Mouse (Mus musculus): Measurements from ENCODE around the gene Ddx28.
"Not testable (repeated sequence)": the region's sequence is repeated elsewhere in the genome, so short reads cannot be mapped to it uniquely, and the experiment has no call there.

Ddx28 gene

DNA sequence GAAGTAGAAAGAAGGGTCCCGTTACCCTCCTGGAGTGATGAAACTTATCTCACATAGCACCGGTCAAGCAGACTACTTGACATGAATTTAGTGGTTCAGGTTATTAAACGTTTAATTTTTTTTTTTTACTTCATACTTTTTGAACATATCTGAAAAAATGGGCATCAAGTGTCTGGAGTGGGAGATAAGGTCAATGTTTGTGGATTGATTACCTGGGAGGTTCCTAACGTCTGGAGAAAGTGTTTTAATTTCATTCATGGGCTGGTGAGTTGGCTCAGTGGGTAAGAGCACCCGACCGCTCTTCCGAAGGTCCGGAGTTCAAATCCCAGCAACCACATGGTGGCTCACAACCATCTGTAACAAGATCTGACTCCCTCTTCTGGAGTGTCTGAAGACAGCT, 521 bp upstream of the Ddx28 start:
- not testable (repeated sequence) for DNase-seq

- peak; percentile 99 for DNase-seq
Observed at GRCm38 (mm10) chr8:106010748-106011642, 687 bp downstream of the Ddx28 start.

- DNase-seq, result not testable (repeated sequence)
Observed at GRCm38 (mm10) chr8:106007891-106008290, 3.8 kb downstream of the Ddx28 start.

- DNase-seq, result no peak
Observed at GRCm38 (mm10) chr8:106007135-106007534, 4.5 kb downstream of the Ddx28 start.

GRCm38 (mm10) chr8:106006413-106006812, 5.3 kb downstream of the Ddx28 start:
- no peak for DNase-seq

DNA sequence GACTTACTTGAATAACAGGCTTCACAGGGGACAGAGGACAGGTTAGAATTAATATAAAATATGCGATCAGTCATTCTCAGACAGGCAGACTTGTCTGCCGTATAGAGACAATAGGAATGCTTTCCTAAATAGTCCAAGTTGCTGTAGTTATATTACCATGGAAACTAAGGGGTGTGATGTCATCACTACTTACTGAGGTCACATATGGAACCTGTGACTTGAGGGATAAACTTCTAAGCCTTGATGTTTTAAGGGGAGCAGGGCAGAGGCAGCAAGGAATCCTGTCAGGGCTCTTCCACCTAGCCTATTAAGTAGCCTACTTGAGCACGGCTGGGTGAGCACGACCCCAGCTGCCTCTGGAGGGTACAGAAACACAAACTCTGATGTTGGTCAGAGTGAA, 5.8 kb downstream of the Ddx28 start, which contains the start of gene Dpep2nb:
Dpep2nb (minus strand) TSS at position 101 of the 400 bp plus-strand sequence.
- DNase-seq, result no peak

DNA sequence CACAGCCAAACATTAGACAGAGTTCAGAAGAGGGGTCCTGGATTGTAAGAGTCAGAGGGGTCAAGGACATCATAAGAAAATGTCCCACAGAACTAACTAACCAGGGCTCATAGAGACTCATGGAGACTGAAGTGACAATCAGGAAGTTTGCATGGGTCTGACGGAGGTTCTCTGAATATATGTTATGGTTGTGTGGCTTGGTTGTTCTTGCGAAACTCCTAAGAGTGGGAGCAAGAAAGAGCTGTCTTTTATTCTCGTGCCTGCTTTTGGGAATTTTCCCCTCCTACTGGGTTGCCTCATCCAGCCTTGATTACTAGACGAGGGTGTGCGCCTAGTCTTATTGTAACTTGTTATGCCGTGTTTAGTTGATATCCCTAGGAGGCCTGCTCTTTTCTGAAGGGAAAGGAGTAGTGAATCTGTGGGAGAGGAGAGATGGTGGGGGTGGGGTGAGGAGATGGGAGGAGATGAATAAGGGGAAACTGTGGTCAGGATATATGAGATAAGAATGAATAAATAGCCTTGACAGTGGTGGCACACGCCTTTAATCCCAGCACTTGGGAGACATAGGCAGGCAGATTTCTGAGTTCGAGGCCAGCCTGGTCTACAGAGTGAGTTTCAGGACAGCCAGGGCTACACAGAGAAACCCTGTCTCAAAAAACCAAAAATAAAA, 7.0 kb downstream of the Ddx28 start:
- DNase-seq, result no peak

GRCm38 (mm10) chr8:106001908-106002307, 9.8 kb downstream of the Ddx28 start:
- DNase-seq, result no peak

GRCm38 (mm10) chr8:105998971-105999370, 12.7 kb downstream of the Ddx28 start:
- DNase-seq, result no peak

GRCm38 (mm10) chr8:105996359-105996758, 15.3 kb downstream of the Ddx28 start:
- DNase-seq, result peak; percentile 96

- no peak for DNase-seq
Observed at GRCm38 (mm10) chr8:105993226-105993625, 18.5 kb downstream of the Ddx28 start.

GRCm38 (mm10) chr8:105992499-105992898, 19.2 kb downstream of the Ddx28 start:
- no peak for DNase-seq

DNA sequence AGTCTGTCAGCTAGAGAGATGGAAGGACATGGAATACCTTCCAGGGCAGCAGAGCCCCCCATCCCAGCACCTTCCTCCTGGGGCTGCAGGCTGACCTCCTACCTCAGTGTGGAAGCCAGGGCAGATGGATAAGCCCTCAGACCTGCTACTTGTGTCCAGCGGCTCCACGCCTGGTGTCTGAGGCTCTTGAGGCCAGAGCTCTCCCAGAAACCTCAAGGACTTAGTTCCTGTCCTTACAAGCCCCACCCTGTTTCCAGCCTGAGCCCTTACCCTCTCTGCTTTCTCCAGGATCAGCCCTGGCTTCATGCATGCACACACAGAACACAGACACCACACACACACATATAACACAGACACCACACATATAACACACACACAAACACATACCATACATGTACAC, 20.1 kb downstream of the Ddx28 start:
- DNase-seq, result no peak

- DNase-seq, result peak; percentile 97
Observed at GRCm38 (mm10) chr8:105990856-105991387, 20.8 kb downstream of the Ddx28 start, which contains the start of gene Dus2. Gene Dus2, plus strand, starts transcription at chr8:105991337.

DNA sequence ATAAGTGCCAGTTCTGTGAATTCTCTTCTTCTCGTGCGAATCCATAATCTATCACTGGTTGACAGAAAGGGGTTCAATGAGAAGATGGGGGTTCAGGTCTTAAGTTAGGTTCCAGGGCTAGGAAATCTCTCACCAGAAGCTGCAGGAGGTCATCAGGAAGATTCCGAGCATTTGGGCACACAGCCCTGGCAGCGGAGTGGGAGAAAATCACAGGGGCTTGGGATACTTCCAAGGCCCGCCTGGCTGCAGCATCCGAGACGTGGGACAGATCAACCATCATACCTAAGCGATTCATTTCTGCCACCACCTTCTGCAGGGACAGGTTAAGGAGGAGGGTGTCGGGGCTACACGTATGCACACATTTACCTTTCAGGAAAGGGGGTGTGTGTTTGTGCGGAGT, 23.1 kb downstream of the Ddx28 start:
- DNase-seq, result no peak

DNA sequence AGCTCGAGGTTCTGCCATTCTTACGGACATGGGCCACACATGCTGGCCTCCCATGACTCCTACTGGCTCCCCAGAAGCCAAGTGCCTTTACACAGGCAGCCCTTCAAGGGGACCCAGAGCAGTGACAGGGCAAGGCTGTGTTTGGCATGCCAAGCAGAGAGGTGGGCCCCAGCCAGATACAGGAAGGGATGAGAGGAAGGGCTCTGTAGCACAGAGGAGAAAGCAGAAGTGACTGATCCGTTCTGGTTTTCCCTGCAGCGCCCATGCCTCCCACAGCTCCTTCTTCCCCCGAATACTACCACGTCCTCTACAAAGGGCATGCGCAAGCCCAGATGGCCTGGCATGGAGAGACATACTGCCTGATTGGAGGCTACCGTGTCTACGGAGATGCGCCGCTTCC, 28.3 kb downstream of the Ddx28 start:
- peak; percentile 90 for DNase-seq

DNA sequence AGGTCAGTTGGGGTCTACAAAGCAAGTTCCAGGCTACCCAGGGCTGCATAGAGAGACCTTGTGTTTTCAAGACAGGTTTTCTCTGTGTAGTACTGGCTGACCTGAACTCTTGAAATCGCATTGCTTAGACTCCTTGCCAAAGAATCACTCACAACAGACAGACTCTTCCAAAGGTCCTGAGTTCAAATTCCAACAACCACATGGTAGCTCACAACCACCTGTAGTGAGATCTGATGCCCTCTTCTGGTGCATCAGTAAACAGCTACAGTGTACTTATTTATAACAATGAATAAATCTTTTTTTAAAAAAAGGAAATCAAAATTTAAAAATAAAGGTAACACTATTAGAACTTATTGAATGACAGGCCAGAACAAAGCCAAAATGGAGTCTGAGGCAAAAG, 30.5 kb downstream of the Ddx28 start:
- peak; percentile 45 for DNase-seq

GRCm38 (mm10) chr8:105979325-105979724, 32.4 kb downstream of the Ddx28 start, which contains the start of gene Dpep3:
Gene Dpep3, minus strand, starts transcription at chr8:105979429.
- DNase-seq, result no peak

GRCm38 (mm10) chr8:105975363-105975762, 36.3 kb downstream of the Ddx28 start:
- no peak for DNase-seq

GRCm38 (mm10) chr8:105971019-105971720, 40.5 kb downstream of the Ddx28 start:
- DNase-seq, result no peak

DNA sequence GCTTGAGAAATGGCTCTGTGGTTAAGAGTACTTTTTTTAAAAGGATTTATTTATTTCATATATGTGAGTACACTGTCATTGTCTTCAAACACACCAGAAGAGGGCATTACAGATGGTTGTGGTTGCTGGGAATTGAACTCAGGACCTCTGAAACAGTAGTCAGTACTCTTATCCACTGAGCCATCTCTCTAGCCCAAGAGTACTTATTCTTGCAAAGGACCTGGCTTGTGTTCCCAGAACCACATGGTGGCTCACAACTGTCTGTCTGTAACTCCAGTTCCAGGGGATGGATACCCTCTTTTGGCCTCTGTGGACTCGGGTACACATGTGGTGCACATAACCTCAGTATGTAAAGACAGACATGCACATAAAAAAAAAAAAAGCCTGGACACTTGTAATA, 42.3 kb downstream of the Ddx28 start:
- no peak for DNase-seq

- DNase-seq, result peak; percentile 94
Observed at GRCm38 (mm10) chr8:105966692-105967311, 44.9 kb downstream of the Ddx28 start.
